Mouse (Mus musculus): ENCODE measurements around the gene Asna1. TPM values are rescaled to one million over a fixed set of nuclear protein-coding genes. Genes with fewer than 3 reads are reported as not detected.

The Asna1 gene
- total RNA-seq, 2 experiments from 2014 or later: 13.5 to 20.8 TPM

DNA sequence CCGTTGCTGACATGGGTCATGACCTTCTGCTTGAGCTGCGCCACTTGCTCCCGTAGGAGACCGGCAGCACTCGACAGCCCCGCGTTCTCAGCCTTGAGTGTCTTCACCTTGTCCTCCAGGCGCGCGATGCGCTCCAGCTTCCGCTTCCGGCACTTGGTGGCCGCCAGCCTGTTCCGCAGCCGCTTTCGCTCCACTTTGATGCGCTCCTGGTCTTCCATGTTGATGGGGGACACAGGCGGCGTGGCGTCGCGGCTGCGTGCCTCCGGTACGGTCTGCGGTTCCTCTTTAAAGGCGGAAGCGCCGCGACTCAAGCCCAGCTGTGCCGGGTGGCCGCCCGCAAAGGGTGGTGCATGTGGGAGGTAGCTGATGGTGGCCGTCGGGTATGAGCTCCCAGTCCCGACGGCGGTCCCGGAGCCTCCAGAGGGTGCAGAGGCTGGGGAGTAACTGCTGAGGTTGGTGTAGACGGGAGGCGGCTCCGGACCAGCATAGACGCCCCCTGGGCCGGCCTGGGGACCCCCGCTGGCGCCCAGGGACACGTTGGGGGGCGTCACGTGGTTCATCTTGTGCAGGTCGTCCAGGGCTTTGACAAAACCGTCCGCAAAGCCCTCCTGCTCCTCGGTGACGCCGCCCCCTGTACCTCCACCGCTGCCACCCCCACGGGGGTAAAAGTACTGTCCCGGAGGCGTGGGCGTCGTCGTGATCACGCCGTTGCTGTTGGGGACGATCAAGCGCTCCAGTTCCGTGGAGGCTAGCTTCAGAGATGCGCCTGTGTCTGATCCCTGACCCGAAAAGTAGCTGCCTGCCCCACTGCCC is 47.4 kb downstream of the Asna1 start:
- no peak for ATAC-seq (replicated peaks; ENCODE audit: low FRiP score, poor library complexity, severe bottlenecking)

GRCm38 (mm10) chr8:84976763-84977434 is 48.2 kb downstream of the Asna1 start:
- no peak for ATAC-seq (replicated peaks; ENCODE audit: low FRiP score, poor library complexity, severe bottlenecking)

DNA sequence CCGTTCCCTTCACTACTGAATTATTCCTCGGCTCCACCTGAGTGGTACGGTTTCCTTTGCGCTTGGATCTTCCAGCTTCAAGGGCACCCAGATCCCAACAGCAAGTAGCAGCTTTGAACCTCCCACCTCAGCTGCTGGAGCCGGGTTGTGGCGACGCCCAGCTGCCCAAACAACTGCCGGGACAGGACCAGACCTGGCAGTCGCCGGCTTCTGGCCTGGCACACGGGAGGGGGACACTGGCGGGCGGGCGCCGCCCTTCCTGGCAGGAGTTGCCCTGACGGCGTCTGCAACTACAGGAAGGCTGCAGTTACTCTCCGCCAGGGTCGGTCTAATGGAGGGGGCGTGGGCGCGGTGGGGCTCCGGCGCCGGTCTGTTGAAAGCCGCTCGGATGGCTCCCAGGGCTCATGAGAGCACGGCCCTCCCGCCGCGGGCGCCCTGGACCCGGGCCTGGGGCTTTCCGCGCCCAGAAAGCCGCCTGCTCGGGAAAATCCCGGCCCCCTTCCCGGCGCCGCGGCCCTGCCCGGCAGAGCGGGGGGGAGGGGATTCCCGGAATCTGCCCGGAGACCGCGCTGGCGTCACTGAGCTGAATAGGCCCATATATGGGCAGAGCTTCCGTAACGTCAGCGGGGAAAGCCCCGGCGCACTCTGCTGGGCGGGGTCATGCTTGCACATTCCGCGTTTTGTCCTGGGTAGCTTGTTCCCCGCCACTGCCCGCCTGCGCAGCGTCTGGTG is 48.9 kb downstream of the Asna1 start:
- ATAC-seq (replicated peaks; ENCODE audit: low FRiP score, poor library complexity, severe bottlenecking): peak; percentile 61

GRCm38 (mm10) chr8:84975434-84975833 is 49.6 kb downstream of the Asna1 start:
- no peak for ATAC-seq (replicated peaks; ENCODE audit: low FRiP score, poor library complexity, severe bottlenecking)

DNA sequence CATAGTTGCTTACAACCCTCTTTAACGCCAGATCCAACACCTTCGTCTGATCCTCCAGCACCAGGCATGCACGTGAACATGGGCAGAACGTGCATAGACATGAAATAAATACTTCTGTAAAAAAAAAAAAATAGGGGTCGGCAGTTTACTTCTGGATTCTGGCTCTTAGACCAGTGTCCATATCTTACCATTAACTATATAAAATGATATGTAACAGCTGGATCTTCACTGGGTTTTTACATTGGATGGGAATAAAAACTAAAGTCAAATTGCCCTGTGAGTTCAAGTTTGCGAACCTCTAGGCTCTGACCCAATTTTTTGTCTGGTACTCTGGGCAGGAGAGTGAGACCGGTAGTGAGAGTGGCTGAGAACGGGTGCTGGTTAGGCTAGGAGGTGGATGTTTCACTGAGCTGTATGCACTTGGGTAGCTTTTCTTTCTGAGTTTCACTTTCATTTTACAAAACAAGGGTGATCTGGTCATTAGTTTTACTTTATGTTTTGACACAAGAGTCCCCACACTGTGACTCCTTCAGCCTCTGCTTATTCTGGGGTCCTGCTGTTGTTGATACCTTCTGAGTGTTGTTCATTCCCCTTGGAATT is 50.4 kb downstream of the Asna1 start:
- ATAC-seq (replicated peaks; ENCODE audit: low FRiP score, poor library complexity, severe bottlenecking): no peak

- 0 out of 2 replicates have a peak, but pooled peaks have one; percentile 18 for ATAC-seq (replicated peaks; ENCODE audit: low FRiP score, poor library complexity, severe bottlenecking)
Measured at GRCm38 (mm10) chr8:84973803-84974542, 51.1 kb downstream of the Asna1 start.

GRCm38 (mm10) chr8:84973079-84973478 is 52.0 kb downstream of the Asna1 start:
- no peak for ATAC-seq (replicated peaks; ENCODE audit: low FRiP score, poor library complexity, severe bottlenecking)

- ATAC-seq (replicated peaks; ENCODE audit: low FRiP score, poor library complexity, severe bottlenecking): peak; percentile 60
Measured at GRCm38 (mm10) chr8:84970913-84971312, 54.2 kb downstream of the Asna1 start.

GRCm38 (mm10) chr8:84970135-84970790 is 54.8 kb downstream of the Asna1 start:
- no peak for ATAC-seq (replicated peaks; ENCODE audit: low FRiP score, poor library complexity, severe bottlenecking)

GRCm38 (mm10) chr8:84969241-84970134 is 55.6 kb downstream of the Asna1 start, which contains the start of the genes Gm49661, Prdx2 and Rnaseh2a:
Gm49661 (minus strand) TSS chr8:84969433.
Prdx2 (plus strand) TSS chr8:84969587.
Rnaseh2a (minus strand) TSS chr8:84969767.
- peak; percentile 51 for ATAC-seq (replicated peaks; ENCODE audit: low FRiP score, poor library complexity, severe bottlenecking)

GRCm38 (mm10) chr8:84968650-84969049 is 56.4 kb downstream of the Asna1 start:
- no peak for ATAC-seq (replicated peaks; ENCODE audit: low FRiP score, poor library complexity, severe bottlenecking)

Other genes starting within 250 kb of the Asna1 start
- 19.0 and 24.5 TPM in 2 replicates for gene Nfix, start 224.9 kb downstream of the Asna1 start, total RNA-seq (2015; ENCODE audit: low replicate concordance)
- gene Nfix, start 224.9 kb downstream of the Asna1 start, total RNA-seq (2017; ENCODE audit: low replicate concordance): 7.9 and 14.1 TPM in 2 replicates
- 2.3 TPM in 1 of 2 replicates, not detected in the other for gene Dand5, start 202.5 kb downstream of the Asna1 start, total RNA-seq (2015; ENCODE audit: low replicate concordance)
- gene Dand5, start 202.5 kb downstream of the Asna1 start, total RNA-seq (2017; ENCODE audit: low replicate concordance): 2.3 and 3.9 TPM in 2 replicates
- 4.4 and 5.9 TPM in 2 replicates for gene Gadd45gip1, start 193.8 kb downstream of the Asna1 start, total RNA-seq (2015; ENCODE audit: low replicate concordance)
- gene Gadd45gip1, start 193.8 kb downstream of the Asna1 start, total RNA-seq (2017; ENCODE audit: low replicate concordance): 7.4 and 7.7 TPM in 2 replicates
- 379 and 406 TPM in 2 replicates for gene Rad23a, start 184.6 kb downstream of the Asna1 start, total RNA-seq (2015; ENCODE audit: low replicate concordance)
- 572 and 669 TPM in 2 replicates for gene Rad23a, start 184.6 kb downstream of the Asna1 start, total RNA-seq (2017; ENCODE audit: low replicate concordance)
- gene Calr, start 178.3 kb downstream of the Asna1 start, total RNA-seq (2015; ENCODE audit: low replicate concordance): 255 and 289 TPM in 2 replicates
- gene Calr, start 178.3 kb downstream of the Asna1 start, total RNA-seq (2017; ENCODE audit: low replicate concordance): 800 and 908 TPM in 2 replicates
- 6.0 and 9.6 TPM in 2 replicates for gene Farsa, start 168.3 kb downstream of the Asna1 start, total RNA-seq (2015; ENCODE audit: low replicate concordance)
- gene Farsa, start 168.3 kb downstream of the Asna1 start, total RNA-seq (2017; ENCODE audit: low replicate concordance): 25.0 and 28.8 TPM in 2 replicates
- gene Syce2, start 153.2 kb downstream of the Asna1 start, total RNA-seq (2015; ENCODE audit: low replicate concordance): 54.3 and 54.8 TPM in 2 replicates
- gene Syce2, start 153.2 kb downstream of the Asna1 start, total RNA-seq (2017; ENCODE audit: low replicate concordance): 10.6 and 24.4 TPM in 2 replicates
- gene Gcdh, start 131.4 kb downstream of the Asna1 start, total RNA-seq (2015; ENCODE audit: low replicate concordance): 7.9 and 14.6 TPM in 2 replicates
- 13.4 and 17.6 TPM in 2 replicates for gene Gcdh, start 131.4 kb downstream of the Asna1 start, total RNA-seq (2017; ENCODE audit: low replicate concordance)
- gene Klf1, start 123.4 kb downstream of the Asna1 start, total RNA-seq (2015; ENCODE audit: low replicate concordance): 58.9 and 59.8 TPM in 2 replicates
- gene Klf1, start 123.4 kb downstream of the Asna1 start, total RNA-seq (2017; ENCODE audit: low replicate concordance): 85.0 and 116 TPM in 2 replicates
- gene Dnase2a, start 116.7 kb downstream of the Asna1 start, total RNA-seq (2015; ENCODE audit: low replicate concordance): 31.9 and 44.9 TPM in 2 replicates
- 85.2 and 99.8 TPM in 2 replicates for gene Dnase2a, start 116.7 kb downstream of the Asna1 start, total RNA-seq (2017; ENCODE audit: low replicate concordance)
- gene Mast1, start 87.9 kb downstream of the Asna1 start, total RNA-seq (2015; ENCODE audit: low replicate concordance): not detected in 2 replicates
- 0.28 TPM in 1 of 2 replicates, not detected in the other for gene Mast1, start 87.9 kb downstream of the Asna1 start, total RNA-seq (2017; ENCODE audit: low replicate concordance)
- gene Rtbdn, start 78.3 kb downstream of the Asna1 start, total RNA-seq (2015; ENCODE audit: low replicate concordance): not detected in 2 replicates
- not detected in 2 replicates for gene Rtbdn, start 78.3 kb downstream of the Asna1 start, total RNA-seq (2017; ENCODE audit: low replicate concordance)
- not detected in 2 replicates for gene Gm49661, start 55.8 kb downstream of the Asna1 start, total RNA-seq (2015; ENCODE audit: low replicate concordance)
- not detected in 2 replicates for gene Gm49661, start 55.8 kb downstream of the Asna1 start, total RNA-seq (2017; ENCODE audit: low replicate concordance)
- 1,192 and 1,430 TPM in 2 replicates for gene Prdx2, start 55.7 kb downstream of the Asna1 start, total RNA-seq (2015; ENCODE audit: low replicate concordance)
- gene Prdx2, start 55.7 kb downstream of the Asna1 start, total RNA-seq (2017; ENCODE audit: low replicate concordance): 2,193 and 2,235 TPM in 2 replicates
- 31.8 and 67.2 TPM in 2 replicates for gene Rnaseh2a, start 55.5 kb downstream of the Asna1 start, total RNA-seq (2015; ENCODE audit: low replicate concordance)
- 37.4 and 37.9 TPM in 2 replicates for gene Rnaseh2a, start 55.5 kb downstream of the Asna1 start, total RNA-seq (2017; ENCODE audit: low replicate concordance)
- 6.1 and 6.7 TPM in 2 replicates for gene Junb, start 46.6 kb downstream of the Asna1 start, total RNA-seq (2015; ENCODE audit: low replicate concordance)
- gene Junb, start 46.6 kb downstream of the Asna1 start, total RNA-seq (2017; ENCODE audit: low replicate concordance): 15.5 and 16.1 TPM in 2 replicates
- gene Hook2, start 34.7 kb downstream of the Asna1 start, total RNA-seq (2015; ENCODE audit: low replicate concordance): 1.9 and 5.0 TPM in 2 replicates
- 1.6 and 6.1 TPM in 2 replicates for gene Hook2, start 34.7 kb downstream of the Asna1 start, total RNA-seq (2017; ENCODE audit: low replicate concordance)
- not detected in 2 replicates for gene Best2, start 10.8 kb downstream of the Asna1 start, total RNA-seq (2015; ENCODE audit: low replicate concordance)
- not detected in 2 replicates for gene Best2, start 10.8 kb downstream of the Asna1 start, total RNA-seq (2017; ENCODE audit: low replicate concordance)
- 32.1 and 45.4 TPM in 2 replicates for gene Trir, start 1.5 kb upstream of the Asna1 start, total RNA-seq (2015; ENCODE audit: low replicate concordance)
- gene Trir, start 1.5 kb upstream of the Asna1 start, total RNA-seq (2017; ENCODE audit: low replicate concordance): 72.9 and 103 TPM in 2 replicates
- 9.6 and 10.8 TPM in 2 replicates for gene Tnpo2, start 11.6 kb upstream of the Asna1 start, total RNA-seq (2015; ENCODE audit: low replicate concordance)
- 11.2 and 14.6 TPM in 2 replicates for gene Tnpo2, start 11.6 kb upstream of the Asna1 start, total RNA-seq (2017; ENCODE audit: low replicate concordance)
- gene Fbxw9, start 34.8 kb upstream of the Asna1 start, total RNA-seq (2015; ENCODE audit: low replicate concordance): 5.4 TPM in 1 of 2 replicates, not detected in the other
- gene Fbxw9, start 34.8 kb upstream of the Asna1 start, total RNA-seq (2017; ENCODE audit: low replicate concordance): 0.43 and 4.3 TPM in 2 replicates
- gene Gm5741, start 42.7 kb upstream of the Asna1 start, total RNA-seq (2015; ENCODE audit: low replicate concordance): not detected in 2 replicates
- gene Gm5741, start 42.7 kb upstream of the Asna1 start, total RNA-seq (2017; ENCODE audit: low replicate concordance): not detected in 2 replicates
- 12.3 and 16.1 TPM in 2 replicates for gene Dhps, start 46.5 kb upstream of the Asna1 start, total RNA-seq (2015; ENCODE audit: low replicate concordance)
- gene Dhps, start 46.5 kb upstream of the Asna1 start, total RNA-seq (2017; ENCODE audit: low replicate concordance): 3.2 and 12.1 TPM in 2 replicates
- gene Wdr83os, start 55.5 kb upstream of the Asna1 start, total RNA-seq (2015; ENCODE audit: low replicate concordance): 26.1 and 31.3 TPM in 2 replicates
- 4.3 and 11.3 TPM in 2 replicates for gene Wdr83os, start 55.5 kb upstream of the Asna1 start, total RNA-seq (2017; ENCODE audit: low replicate concordance)
- 1.7 and 16.9 TPM in 2 replicates for gene Wdr83, start 56.0 kb upstream of the Asna1 start, total RNA-seq (2015; ENCODE audit: low replicate concordance)
- 4.9 and 6.3 TPM in 2 replicates for gene Wdr83, start 56.0 kb upstream of the Asna1 start, total RNA-seq (2017; ENCODE audit: low replicate concordance)
- gene Man2b1, start 58.0 kb upstream of the Asna1 start, total RNA-seq (2015; ENCODE audit: low replicate concordance): 27.5 and 32.8 TPM in 2 replicates
- gene Man2b1, start 58.0 kb upstream of the Asna1 start, total RNA-seq (2017; ENCODE audit: low replicate concordance): 17.8 and 18.6 TPM in 2 replicates
- gene Zfp791, start 97.8 kb upstream of the Asna1 start, total RNA-seq (2015; ENCODE audit: low replicate concordance): not detected in 2 replicates
- not detected in 2 replicates for gene Zfp791, start 97.8 kb upstream of the Asna1 start, total RNA-seq (2017; ENCODE audit: low replicate concordance)
- not detected in 2 replicates for gene Cks1brt, start 126.6 kb upstream of the Asna1 start, total RNA-seq (2015; ENCODE audit: low replicate concordance)
- gene Cks1brt, start 126.6 kb upstream of the Asna1 start, total RNA-seq (2017; ENCODE audit: low replicate concordance): not detected in 2 replicates
- gene Olfr371, start 200.7 kb upstream of the Asna1 start, total RNA-seq (2015; ENCODE audit: low replicate concordance): not detected in 2 replicates
- gene Olfr371, start 200.7 kb upstream of the Asna1 start, total RNA-seq (2017; ENCODE audit: low replicate concordance): not detected in 2 replicates

All from erythroblast, adult 5-6 weeks (primary cell).